ENCODE assay signal across 8 mouse cellular contexts in the genomic region with DNA sequence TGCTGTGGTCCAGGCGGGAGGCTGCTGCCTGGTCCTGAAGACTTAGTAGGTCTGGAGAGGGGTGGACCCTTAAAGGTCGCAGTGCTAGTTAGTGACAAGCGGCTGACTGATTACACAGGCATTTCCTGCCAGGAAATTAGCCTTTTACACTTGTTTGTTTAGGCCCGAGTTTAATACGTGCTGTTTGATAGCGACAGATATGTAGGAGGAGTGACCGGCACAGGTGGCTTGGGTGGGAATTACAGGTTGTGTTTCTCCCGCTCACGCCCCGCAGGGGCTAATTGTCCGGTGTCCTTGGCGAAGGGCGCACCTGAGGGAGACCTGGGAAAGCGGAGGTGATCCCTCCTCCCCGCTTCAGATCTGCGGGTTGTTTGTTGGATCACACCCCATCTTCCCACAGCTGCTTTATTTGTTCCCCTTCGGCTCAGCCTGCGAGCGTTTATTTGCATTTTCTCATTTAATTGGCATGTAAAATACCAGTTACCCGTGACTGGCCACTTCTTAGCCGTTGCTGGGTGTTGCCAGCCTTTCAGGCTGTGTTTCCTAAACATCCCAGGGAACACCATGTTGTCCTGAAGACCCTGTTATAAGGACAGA. TPM values are rescaled to one million over a fixed set of nuclear protein-coding genes. Genes with fewer than 3 reads are reported as not detected.
DNase-seq lines count a peak whose midpoint lies in the region; ATAC-seq lines count a peak whose summit lies in the region.

No protein-coding gene starts in this region.

- intact Hi-C loops in gastrocnemius, postnatal 36 days (cut with DNase I): no loop called here

- H3K27me3 ChIP-seq in neural tube, embryonic 12.5 days (replicated peaks): peaks cover 14% of the 10 kb centered on the region; the same call in 1 of the 2 replicates
- peaks cover 32% of the 10 kb centered on the region for H3K27me3 ChIP-seq in limb, embryonic 10.5 days (ENCODE audit: low read depth, poor library complexity, severe bottlenecking)
- no peaks in the 10 kb centered on the region for H3K27me3 ChIP-seq in stomach, embryonic 16.5 days (ENCODE audit: control insufficient read depth, insufficient read depth, low read length)

- H3K9ac ChIP-seq in neural tube, embryonic 12.5 days: peak overlapping the region; percentile 13
- no peak overlapping the region for H3K9ac ChIP-seq in stomach, embryonic 16.5 days (ENCODE audit: low read length)

- H3K27ac ChIP-seq in neural tube, embryonic 12.5 days: no peak overlapping the region
- no peak overlapping the region for H3K27ac ChIP-seq in limb, embryonic 10.5 days
- H3K27ac ChIP-seq in stomach, embryonic 16.5 days (ENCODE audit: low read length): peak overlapping the region; percentile 72

- ATAC-seq in neural tube, embryonic 12.5 days (ENCODE audit: low FRiP score, low read depth): no peak; the same call in 1 of the 2 replicates
- ATAC-seq in stomach, embryonic 16.5 days (ENCODE audit: insufficient read depth, low FRiP score): peak; percentile 82; the same call in 1 of the 2 replicates

- peak overlapping the region; percentile 53 for H3K4me2 ChIP-seq in neural tube, embryonic 12.5 days (replicated peaks)
- peak overlapping the region; percentile 36 for H3K4me2 ChIP-seq in stomach, embryonic 16.5 days (ENCODE audit: low read depth, low read length)

- H3K36me3 ChIP-seq in neural tube, embryonic 12.5 days: no peaks in the 10 kb centered on the region
- H3K36me3 ChIP-seq in limb, embryonic 10.5 days: no peaks in the 10 kb centered on the region
- no peaks in the 10 kb centered on the region for H3K36me3 ChIP-seq in stomach, embryonic 16.5 days (ENCODE audit: control insufficient read depth, insufficient read depth, low read length)

- H3K9me3 ChIP-seq in neural tube, embryonic 12.5 days: peaks cover 5% of the 10 kb centered on the region; the same call in 1 of the 2 replicates
- no peaks in the 10 kb centered on the region for H3K9me3 ChIP-seq in limb, embryonic 10.5 days (replicated peaks)
- 0 out of 2 replicates have a peak, but pooled peaks cover 4% of the 10 kb centered on the region for H3K9me3 ChIP-seq in stomach, embryonic 16.5 days (replicated peaks; ENCODE audit: control insufficient read depth, low read length)

- 3% methylated on average over 21 of the region's 21 CpGs for WGBS in neural tube, embryonic 12.5 days
- 2% methylated on average over 21 of the region's 21 CpGs for WGBS in limb, embryonic 10.5 days
- 2% methylated on average over 21 of the region's 21 CpGs for WGBS in stomach, embryonic 16.5 days

- DNase-seq in neural tube, embryonic 10.5 days (ENCODE audit: extremely low spot score, low spot score): no peak
- peak; percentile 18 for DNase-seq in forelimb bud, embryonic 11.5 days (ENCODE audit: low read depth, low spot score)
- peak; percentile 34 for DNase-seq in limb, embryonic 10.5 days (ENCODE audit: low spot score)
- no peak for DNase-seq in right cerebral cortex, postnatal 14 days
- DNase-seq in MN1 (ENCODE audit: low spot score): no peak
- DNase-seq in gastrocnemius, postnatal 36 days: no peak

- no peak overlapping the region for H3K4me3 ChIP-seq in neural tube, embryonic 12.5 days
- H3K4me3 ChIP-seq in limb, embryonic 10.5 days: peak overlapping the region; percentile 31
- H3K4me3 ChIP-seq in stomach, embryonic 16.5 days (replicated peaks; ENCODE audit: low read length): peak overlapping the region; percentile 3

- H3K4me1 ChIP-seq in neural tube, embryonic 12.5 days: peaks cover 9% of the 10 kb centered on the region; the same call in 1 of the 2 replicates
- H3K4me1 ChIP-seq in limb, embryonic 10.5 days: peaks cover 12% of the 10 kb centered on the region
- no peaks in the 10 kb centered on the region for H3K4me1 ChIP-seq in stomach, embryonic 16.5 days (ENCODE audit: control insufficient read depth, insufficient read depth, low read length)

RNA-seq across cellular contexts. Expression of a gene that starts 25.1 kb away (rescaled TPM):
- 2.5 and 3.3 TPM in 2 replicates for polyA plus RNA-seq in neural tube, embryonic 12.5 days (2016; fragmentation: Nextera tagmentation; extraction: Ambion mirVana)
- polyA plus RNA-seq in limb, embryonic 10.5 days (2016; fragmentation: Nextera tagmentation; extraction: Ambion mirVana): 1.4 and 1.9 TPM in 2 replicates
- polyA plus RNA-seq in stomach, embryonic 16.5 days (2015; fragmentation: Nextera tagmentation; extraction: Ambion mirVana): 24.7 and 30.4 TPM in 2 replicates
- total RNA-seq in gastrocnemius, postnatal 36 days (2021): under 1 TPM; 0.39 to 0.48 TPM

RNA-seq across cellular contexts. Expression of a gene that starts 29.0 kb away (rescaled TPM):
- 90.8 and 93.0 TPM in 2 replicates for polyA plus RNA-seq in neural tube, embryonic 12.5 days (2016; fragmentation: Nextera tagmentation; extraction: Ambion mirVana)
- polyA plus RNA-seq in limb, embryonic 10.5 days (2016; fragmentation: Nextera tagmentation; extraction: Ambion mirVana): 129 and 134 TPM in 2 replicates
- 104 and 105 TPM in 2 replicates for polyA plus RNA-seq in stomach, embryonic 16.5 days (2015; fragmentation: Nextera tagmentation; extraction: Ambion mirVana)
- total RNA-seq in gastrocnemius, postnatal 36 days (2021): 10 to 100 TPM; 23.7 to 28.2 TPM

RNA-seq across cellular contexts. Expression of a gene that starts 58.9 kb away (rescaled TPM):
- 4.7 and 4.9 TPM in 2 replicates for polyA plus RNA-seq in neural tube, embryonic 12.5 days (2016; fragmentation: Nextera tagmentation; extraction: Ambion mirVana)
- polyA plus RNA-seq in limb, embryonic 10.5 days (2016; fragmentation: Nextera tagmentation; extraction: Ambion mirVana): 2.4 and 3.1 TPM in 2 replicates
- polyA plus RNA-seq in stomach, embryonic 16.5 days (2015; fragmentation: Nextera tagmentation; extraction: Ambion mirVana): 2.2 and 2.9 TPM in 2 replicates
- 1 to 10 TPM; 1.1 to 4.9 TPM for total RNA-seq in gastrocnemius, postnatal 36 days (2021)

Comparison
In these comparisons a context has a peak if more than half of its experiments do, and no peak if none do; other contexts are left out.
1. DNase-seq: peak in forelimb bud, embryonic 11.5 days (single experiment) and limb, embryonic 10.5 days (single experiment); none in neural tube, embryonic 10.5 days (single experiment), right cerebral cortex, postnatal 14 days (single experiment), MN1 (single experiment) and gastrocnemius, postnatal 36 days (0 of 2).